Mouse (Mus musculus): Measurements from ENCODE around the gene Pbld1. TPM values are rescaled to one million over a fixed set of nuclear protein-coding genes. Genes with fewer than 3 reads are reported as not detected.
A peak's percentile ranks its signal among the peaks of the same experiment; 100 is the strongest.

The Pbld1 gene
- total and polyA plus RNA-seq, 2 experiments, result 166 to 226 TPM

DNA sequence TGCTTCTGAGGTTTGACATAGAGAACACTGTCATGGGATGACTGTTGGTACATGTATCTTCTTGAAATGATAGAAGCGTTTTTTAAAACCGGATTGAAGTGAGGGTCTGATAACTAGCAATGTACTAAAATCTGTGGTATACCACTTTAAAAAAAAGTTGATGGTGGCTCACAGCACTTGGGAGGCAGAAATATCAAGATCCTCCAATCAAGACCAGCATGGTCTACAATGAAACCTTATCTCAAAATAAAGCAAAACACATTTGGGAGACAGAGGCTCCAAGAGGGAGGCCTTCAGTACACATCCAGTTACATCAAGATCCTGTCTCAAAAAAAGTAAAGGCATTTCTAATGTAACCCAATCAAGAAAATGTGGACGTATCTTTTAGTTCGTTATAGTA is 38.3 kb upstream of the Pbld1 start:
- H3K79me2 ChIP-seq (ENCODE audit: control insufficient read depth, insufficient read depth, low read length), result peaks cover 15% of the 10 kb centered on the region; the same call in 1 of the 2 replicates
- WGBS, result 33% methylated on average over 4 of the region's 4 CpGs
- TF ChIP-seq CTCF (IDR thresholded peaks at IDR 0.05; ENCODE audit: low read depth, low read length) (no peak), POLR2A (IDR thresholded peaks at IDR 0.05; ENCODE audit: extremely low read depth, insufficient read depth, low read length) (no peak)
- H3K9ac ChIP-seq (ENCODE audit: low read depth, low read length), result no peak overlapping the region
- H3K4me1 ChIP-seq (ENCODE audit: control insufficient read depth, insufficient read depth, low read length), result peaks cover 7% of the 10 kb centered on the region
- peaks cover 13% of the 10 kb centered on the region for H3K36me3 ChIP-seq (ENCODE audit: control insufficient read depth, insufficient read depth, low read length)
- no peak overlapping the region for H3K27ac ChIP-seq (replicated peaks; ENCODE audit: insufficient read depth, low read depth, low read length)
- H3K27me3 ChIP-seq (ENCODE audit: control insufficient read depth, insufficient read depth, low read length), result no peaks in the 10 kb centered on the region
- DNase-seq (ENCODE audit: extremely low read depth, low read depth, low spot score), result no peak
- no peak overlapping the region for H3K4me3 ChIP-seq (ENCODE audit: insufficient read depth, low read depth, low read length)

DNA sequence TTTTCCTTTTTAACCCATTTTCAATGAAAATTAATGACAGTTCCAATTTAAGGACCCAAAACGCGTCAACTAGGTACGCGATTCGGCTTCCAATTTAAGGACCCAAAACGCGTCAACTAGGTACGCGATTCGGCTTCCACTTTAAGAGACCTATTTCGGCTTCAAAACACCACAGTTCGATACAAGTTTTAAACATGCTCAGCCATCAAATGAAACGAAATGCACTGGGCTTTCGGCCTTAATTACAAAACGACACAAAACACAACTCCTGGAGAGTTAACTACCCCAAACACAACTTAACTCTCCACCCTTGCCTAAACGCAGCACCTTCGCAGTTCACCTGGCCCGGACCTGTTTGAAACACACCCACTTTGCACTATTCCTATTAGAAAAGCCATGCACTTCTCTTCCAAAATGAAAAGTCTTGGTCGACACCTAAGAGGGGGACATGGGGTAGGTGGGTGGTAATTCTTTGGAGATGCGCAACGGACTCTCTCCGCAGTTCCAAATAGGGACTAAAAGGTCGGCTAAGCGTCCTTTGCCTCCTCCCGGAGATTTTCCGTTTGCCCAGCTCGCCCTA is 37.3 kb upstream of the Pbld1 start:
- TF ChIP-seq CTCF (IDR thresholded peaks at IDR 0.05; ENCODE audit: low read depth, low read length) (no peak), POLR2A (IDR thresholded peaks at IDR 0.05; ENCODE audit: extremely low read depth, insufficient read depth, low read length) (no peak)
- peak overlapping the region; percentile 96 for H3K27ac ChIP-seq (replicated peaks; ENCODE audit: insufficient read depth, low read depth, low read length)
- H3K79me2 ChIP-seq (ENCODE audit: control insufficient read depth, insufficient read depth, low read length), result peaks cover 15% of the 10 kb centered on the region; the same call in 1 of the 2 replicates
- no peaks in the 10 kb centered on the region for H3K27me3 ChIP-seq (ENCODE audit: control insufficient read depth, insufficient read depth, low read length)
- peaks cover 7% of the 10 kb centered on the region for H3K4me1 ChIP-seq (ENCODE audit: control insufficient read depth, insufficient read depth, low read length)
- WGBS, result under 1% methylated on average over 27 of the region's 27 CpGs
- H3K4me3 ChIP-seq (ENCODE audit: insufficient read depth, low read depth, low read length), result peak overlapping the region; percentile 90
- peak; percentile 59 for DNase-seq (ENCODE audit: extremely low read depth, low read depth, low spot score)
- H3K36me3 ChIP-seq (ENCODE audit: control insufficient read depth, insufficient read depth, low read length), result peaks cover 7% of the 10 kb centered on the region
- H3K9ac ChIP-seq (ENCODE audit: low read depth, low read length), result peak overlapping the region; percentile 97

DNA sequence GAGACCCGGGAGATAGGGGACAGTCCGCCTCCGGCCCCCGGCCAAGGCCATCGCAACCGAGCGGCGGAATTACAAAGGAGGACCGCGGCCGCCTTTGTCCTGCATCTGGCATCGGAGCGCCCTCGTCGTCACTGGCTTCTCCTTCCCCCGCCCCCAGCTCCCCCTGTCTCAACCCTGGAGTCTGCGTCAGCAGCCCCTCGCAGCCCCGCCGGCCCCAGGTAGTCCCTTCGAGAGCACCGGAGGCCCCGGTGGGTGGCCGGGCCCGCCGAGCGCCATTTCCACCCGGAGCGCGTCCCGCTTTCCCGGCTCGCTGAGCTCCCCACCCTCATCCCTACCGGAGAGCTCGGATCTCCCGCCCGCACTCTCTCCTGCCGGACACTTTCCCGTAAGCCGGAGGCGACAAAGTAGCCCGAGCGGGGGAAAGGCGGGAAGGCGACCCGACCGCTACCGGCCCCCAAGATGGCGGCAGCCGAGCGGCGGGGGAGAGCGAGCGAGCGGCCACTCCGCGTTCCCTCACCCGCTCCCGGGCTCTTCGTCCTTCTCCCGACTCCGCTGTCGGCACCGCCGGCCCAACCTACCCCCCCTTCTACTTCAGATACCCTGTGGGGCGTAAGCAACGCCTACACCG is 36.7 kb upstream of the Pbld1 start:
- Histone ChIP-seq H3K9ac (ENCODE audit: low read depth, low read length) (peak overlapping the region; percentile 97), H3K79me2 (ENCODE audit: control insufficient read depth, insufficient read depth, low read length) (peaks cover 15% of the 10 kb centered on the region; the same call in 1 of the 2 replicates), H3K4me3 (ENCODE audit: insufficient read depth, low read depth, low read length) (peak overlapping the region; percentile 90), H3K27me3 (ENCODE audit: control insufficient read depth, insufficient read depth, low read length) (no peaks in the 10 kb centered on the region), H3K4me1 (ENCODE audit: control insufficient read depth, insufficient read depth, low read length) (peaks cover 7% of the 10 kb centered on the region), H3K27ac (replicated peaks; ENCODE audit: insufficient read depth, low read depth, low read length) (peak overlapping the region; percentile 96), H3K36me3 (ENCODE audit: control insufficient read depth, insufficient read depth, low read length) (0 out of 2 replicates have a peak, but pooled peaks cover 2% of the 10 kb centered on the region)
- no peak for DNase-seq (ENCODE audit: extremely low read depth, low read depth, low spot score)
- WGBS, result under 1% methylated on average over 68 of the region's 68 CpGs
- no peak for TF ChIP-seq CTCF (IDR thresholded peaks at IDR 0.05; ENCODE audit: low read depth, low read length)
- no peak for TF ChIP-seq POLR2A (IDR thresholded peaks at IDR 0.05; ENCODE audit: extremely low read depth, insufficient read depth, low read length)

DNA sequence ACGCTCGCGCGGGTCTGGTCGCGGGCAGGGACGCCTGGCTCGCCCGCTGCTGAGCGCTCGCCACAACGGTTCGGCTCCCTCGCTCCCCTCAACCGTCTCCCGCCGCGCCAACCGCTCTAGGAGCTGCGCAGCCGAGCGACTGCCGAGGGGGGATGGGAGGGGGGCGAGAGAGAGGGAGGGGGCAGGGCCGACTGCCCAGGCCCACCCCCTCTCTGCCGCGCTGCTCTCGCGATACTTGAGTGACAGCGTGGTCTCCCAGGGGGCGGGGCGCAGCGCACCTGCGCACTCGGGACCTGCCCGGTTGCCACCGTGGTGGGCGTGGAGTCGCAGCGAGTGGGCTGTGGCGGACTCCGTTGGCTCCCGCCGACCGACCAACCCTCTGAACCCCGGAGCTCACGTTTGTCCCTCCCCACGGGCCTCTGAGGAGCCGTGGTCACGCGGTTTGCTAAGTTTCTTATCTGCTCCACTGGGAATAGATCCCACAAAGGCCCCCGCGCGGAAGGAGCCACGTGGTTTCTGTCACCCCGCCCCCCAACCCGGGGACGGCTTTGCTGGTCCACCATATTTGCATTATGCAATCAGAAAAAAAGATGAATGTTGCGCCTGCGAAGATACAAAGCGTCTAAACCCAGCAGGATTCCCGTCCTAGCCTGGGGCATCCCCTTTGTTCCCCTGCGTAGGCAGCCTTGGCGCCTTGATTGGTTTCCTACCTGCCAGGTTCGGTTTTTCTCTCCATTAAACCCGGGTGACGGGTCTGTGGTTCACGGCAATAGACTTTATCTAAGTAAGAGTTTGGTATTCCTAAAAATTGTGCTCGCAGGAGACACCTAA is 36.0 kb upstream of the Pbld1 start, which contains the start of the genes Hnrnph3 and Pbld2:
Hnrnph3 (minus strand) TSS at position 469 of the 831 bp plus-strand sequence.
Pbld2 (plus strand) TSS at position 567 of the 831 bp plus-strand sequence.
- Histone ChIP-seq H3K36me3 (ENCODE audit: control insufficient read depth, insufficient read depth, low read length) (no peaks in the 10 kb centered on the region), H3K27me3 (ENCODE audit: control insufficient read depth, insufficient read depth, low read length) (no peaks in the 10 kb centered on the region), H3K27ac (replicated peaks; ENCODE audit: insufficient read depth, low read depth, low read length) (peak within 1 kb of the TSS; percentile 96), H3K79me2 (ENCODE audit: control insufficient read depth, insufficient read depth, low read length) (peaks cover 12% of the 10 kb centered on the region; the same call in 1 of the 2 replicates), H3K4me3 (ENCODE audit: insufficient read depth, low read depth, low read length) (peak within 1 kb of the TSS; percentile 90), H3K9ac (ENCODE audit: low read depth, low read length) (peak within 1 kb of the TSS; percentile 97), H3K4me1 (ENCODE audit: control insufficient read depth, insufficient read depth, low read length) (peaks cover 7% of the 10 kb centered on the region)
- TF ChIP-seq POLR2A (IDR thresholded peaks at IDR 0.05; ENCODE audit: extremely low read depth, insufficient read depth, low read length) (peak; percentile 88), CTCF (IDR thresholded peaks at IDR 0.05; ENCODE audit: low read depth, low read length) (no peak)
- DNase-seq (ENCODE audit: extremely low read depth, low read depth, low spot score), result peak; percentile 93
- WGBS, result under 1% methylated on average over 68 of the region's 69 CpGs

DNA sequence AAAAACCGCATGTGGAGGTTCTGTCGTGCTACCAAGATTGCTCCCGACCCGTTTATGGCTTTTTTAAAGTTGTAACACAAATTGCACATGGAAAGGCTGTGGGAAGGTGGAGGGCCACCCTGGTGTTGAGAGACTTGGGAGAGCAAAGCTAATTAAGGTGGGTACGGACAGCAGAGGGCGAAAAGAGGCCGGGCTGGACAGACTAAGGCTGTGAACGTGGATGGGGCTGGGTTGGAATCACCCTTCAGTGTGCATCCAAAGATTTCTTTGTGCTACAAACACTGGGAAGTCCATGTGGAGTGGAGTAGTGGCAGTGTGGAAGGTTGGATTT is 35.4 kb upstream of the Pbld1 start:
- Histone ChIP-seq H3K27me3 (ENCODE audit: control insufficient read depth, insufficient read depth, low read length) (no peaks in the 10 kb centered on the region), H3K4me3 (ENCODE audit: insufficient read depth, low read depth, low read length) (peak overlapping the region; percentile 90), H3K79me2 (ENCODE audit: control insufficient read depth, insufficient read depth, low read length) (peaks cover 9% of the 10 kb centered on the region; the same call in 1 of the 2 replicates), H3K27ac (replicated peaks; ENCODE audit: insufficient read depth, low read depth, low read length) (peak overlapping the region; percentile 91), H3K9ac (ENCODE audit: low read depth, low read length) (peak overlapping the region; percentile 79), H3K36me3 (ENCODE audit: control insufficient read depth, insufficient read depth, low read length) (no peaks in the 10 kb centered on the region), H3K4me1 (ENCODE audit: control insufficient read depth, insufficient read depth, low read length) (peaks cover 7% of the 10 kb centered on the region)
- TF ChIP-seq CTCF (IDR thresholded peaks at IDR 0.05; ENCODE audit: low read depth, low read length) (peak; percentile 77), POLR2A (IDR thresholded peaks at IDR 0.05; ENCODE audit: extremely low read depth, insufficient read depth, low read length) (no peak)
- peak; percentile 74 for DNase-seq (ENCODE audit: extremely low read depth, low read depth, low spot score)
- WGBS, result 0% methylated on average over 8 of the region's 8 CpGs
